Mouse (Mus musculus): ENCODE results near the gene Lrrc8c. TPM values are rescaled to one million over a fixed set of nuclear protein-coding genes. Genes with fewer than 3 reads are reported as not detected.
A peak's percentile ranks its signal among the peaks of the same experiment; 100 is the strongest.

Lrrc8c gene
- total RNA-seq, 2 experiments from 2014 or later: 33.4 to 34.7 TPM

GRCm38 (mm10) chr5:105537101-105537723, 18.0 kb downstream of the Lrrc8c start:
- DNase-seq (ENCODE audit: low spot score in 2 of 2): no peak
- intact Hi-C loops (cut with DNase I): no loop called here

GRCm38 (mm10) chr5:105541051-105541450, 21.9 kb downstream of the Lrrc8c start:
- no peak for DNase-seq (ENCODE audit: low spot score in 2 of 2)
- intact Hi-C loops (cut with DNase I): no loop called here

- DNase-seq (ENCODE audit: low spot score in 2 of 2): no peak
- intact Hi-C loops (cut with DNase I): no loop called here
Observed at GRCm38 (mm10) chr5:105545126-105545525, 25.9 kb downstream of the Lrrc8c start.

DNA sequence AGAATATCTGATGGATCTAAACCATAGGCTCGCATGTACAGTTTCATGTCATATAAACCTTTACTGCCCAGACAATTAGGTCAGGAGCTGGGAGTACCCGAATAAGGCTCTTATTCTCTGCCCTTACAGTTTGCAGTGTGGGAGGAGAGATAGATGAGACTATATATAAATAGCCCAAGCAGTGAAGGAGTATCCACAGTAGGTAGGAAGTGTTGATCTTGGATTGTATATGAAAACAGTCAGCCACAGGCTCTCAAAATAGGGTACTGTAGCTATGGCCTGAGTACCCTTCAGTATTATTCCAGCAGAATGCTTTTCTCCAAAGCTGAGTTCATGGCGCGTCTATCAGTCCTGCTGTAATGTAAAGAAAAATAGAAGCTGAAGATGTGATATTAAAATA, 27.9 kb downstream of the Lrrc8c start:
- intact Hi-C loops (cut with DNase I): no loop called here
- no peak for DNase-seq (ENCODE audit: low spot score in 2 of 2)

DNA sequence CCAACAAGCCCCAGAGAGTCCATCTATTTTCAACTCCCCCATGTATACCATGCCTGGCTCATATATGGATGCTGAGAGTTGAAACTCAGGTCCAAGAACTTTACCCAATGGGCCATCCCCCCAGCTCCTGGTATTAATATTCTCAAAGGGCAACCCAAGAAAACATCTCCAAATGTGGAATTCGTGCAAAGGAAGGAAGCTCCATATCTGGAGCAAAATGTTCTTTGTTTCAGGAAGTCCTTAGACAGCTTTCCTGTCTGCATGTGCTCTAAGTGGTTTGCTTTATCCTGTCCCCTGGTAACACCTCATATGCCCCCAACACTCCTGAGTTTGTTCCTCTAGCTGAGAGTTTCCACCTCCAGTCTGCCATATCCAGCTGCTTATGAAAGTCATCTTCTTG, 32.6 kb downstream of the Lrrc8c start:
- intact Hi-C loops (cut with DNase I): no loop called here
- no peak for DNase-seq (ENCODE audit: low spot score in 2 of 2)

GRCm38 (mm10) chr5:105556291-105556690, 37.1 kb downstream of the Lrrc8c start:
- DNase-seq (ENCODE audit: low spot score in 2 of 2): no peak
- intact Hi-C loops (cut with DNase I): no loop called here

GRCm38 (mm10) chr5:105557346-105557745, 38.2 kb downstream of the Lrrc8c start:
- intact Hi-C loops (cut with DNase I): no loop called here
- DNase-seq (ENCODE audit: low spot score in 2 of 2): no peak

DNA sequence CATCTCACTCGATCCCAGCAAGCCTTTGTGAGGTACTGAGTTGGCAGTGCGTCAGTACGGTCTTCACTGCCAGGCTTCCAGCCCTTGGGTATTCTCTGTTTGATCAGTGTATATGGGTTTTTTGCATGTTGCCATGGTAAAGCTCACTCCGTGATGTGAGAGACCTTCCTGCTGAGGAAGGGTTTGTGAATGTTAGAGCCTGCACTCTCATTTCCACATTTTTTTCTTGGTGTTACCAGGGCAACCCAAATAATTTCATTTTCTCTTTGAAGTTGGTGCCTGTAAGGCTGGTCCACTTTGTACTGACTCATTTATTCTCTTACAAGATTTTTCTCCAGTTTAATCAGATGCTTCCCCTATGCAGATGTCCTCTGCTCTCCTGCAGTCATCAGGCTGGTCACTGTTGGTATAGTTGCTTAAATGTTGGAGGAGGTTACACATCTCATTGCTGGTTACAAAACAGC, 38.6 kb downstream of the Lrrc8c start:
- peak in 1 of 2 experiments; percentile 23 for DNase-seq (ENCODE audit: low spot score in 2 of 2)

DNA sequence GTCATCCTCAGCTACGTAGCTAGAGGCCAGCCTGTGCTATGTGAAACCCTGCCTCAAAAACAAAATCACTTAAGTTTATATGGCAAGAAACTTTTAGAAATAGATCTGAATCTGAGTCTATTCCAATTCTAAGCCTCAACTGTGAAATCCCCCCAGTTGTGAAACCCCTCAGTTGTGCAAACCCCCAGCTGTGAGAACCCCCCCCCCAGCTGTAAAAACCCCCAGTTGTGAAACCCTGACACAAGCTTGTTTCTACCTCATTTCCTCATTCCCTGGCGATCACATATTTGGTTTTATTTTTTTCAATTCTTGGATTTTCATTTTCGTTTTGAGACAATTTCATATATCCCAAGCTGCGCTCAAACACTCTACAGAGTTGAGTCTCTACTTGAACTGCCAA, 39.3 kb downstream of the Lrrc8c start:
- DNase-seq (ENCODE audit: low spot score in 2 of 2): no peak
- intact Hi-C loops (cut with DNase I): no loop called here

More for the DNA sequence above, 38.6 kb downstream of the Lrrc8c start:
- intact Hi-C loops (cut with DNase I): no loop called here

- intact Hi-C loops (cut with DNase I): no loop called here
- DNase-seq (ENCODE audit: low spot score in 2 of 2): no peak
Observed at GRCm38 (mm10) chr5:105561926-105562325, 42.7 kb downstream of the Lrrc8c start.

DNA sequence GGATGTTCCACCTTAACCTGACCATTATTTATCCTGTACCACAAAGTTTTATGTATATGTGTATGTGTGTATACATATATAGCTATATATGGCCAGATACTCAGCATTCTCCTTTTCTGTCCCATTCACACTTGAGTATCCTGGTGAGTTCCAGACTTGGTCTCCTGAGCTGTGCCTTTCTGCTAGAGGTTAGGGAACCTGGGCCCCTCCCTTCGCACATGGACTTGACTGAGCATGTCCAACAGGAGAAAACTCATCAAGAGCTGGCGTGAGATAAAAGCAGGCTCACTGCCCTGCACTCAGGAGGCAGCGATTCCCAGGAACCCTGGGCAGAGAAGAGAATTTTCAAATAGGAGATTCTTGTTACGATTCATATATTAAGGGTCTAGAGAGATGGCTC, 45.6 kb downstream of the Lrrc8c start:
- DNase-seq (ENCODE audit: low spot score in 2 of 2): no peak
- intact Hi-C loops (cut with DNase I): no loop called here

DNA sequence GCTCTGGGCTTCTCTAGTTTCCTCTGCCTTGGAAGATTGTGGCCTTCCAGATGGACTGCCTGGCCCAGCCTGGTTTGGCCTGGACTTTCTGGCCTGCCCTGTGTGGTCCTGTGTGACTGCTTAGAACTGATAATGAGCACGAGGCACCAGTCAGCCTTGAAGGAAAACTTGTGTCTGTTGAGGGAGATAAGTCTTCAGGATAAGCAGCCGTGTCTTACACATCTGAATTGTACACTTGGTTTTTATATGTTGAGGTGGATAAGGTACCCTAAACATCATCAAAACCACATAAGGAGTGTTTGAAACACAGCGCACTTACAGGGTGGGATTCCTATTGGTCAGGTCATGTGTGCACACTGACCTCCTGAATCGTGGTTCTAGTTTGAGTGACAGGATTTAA, 46.6 kb downstream of the Lrrc8c start:
- DNase-seq (ENCODE audit: low spot score in 2 of 2): no peak
- intact Hi-C loops (cut with DNase I): no loop called here

DNA sequence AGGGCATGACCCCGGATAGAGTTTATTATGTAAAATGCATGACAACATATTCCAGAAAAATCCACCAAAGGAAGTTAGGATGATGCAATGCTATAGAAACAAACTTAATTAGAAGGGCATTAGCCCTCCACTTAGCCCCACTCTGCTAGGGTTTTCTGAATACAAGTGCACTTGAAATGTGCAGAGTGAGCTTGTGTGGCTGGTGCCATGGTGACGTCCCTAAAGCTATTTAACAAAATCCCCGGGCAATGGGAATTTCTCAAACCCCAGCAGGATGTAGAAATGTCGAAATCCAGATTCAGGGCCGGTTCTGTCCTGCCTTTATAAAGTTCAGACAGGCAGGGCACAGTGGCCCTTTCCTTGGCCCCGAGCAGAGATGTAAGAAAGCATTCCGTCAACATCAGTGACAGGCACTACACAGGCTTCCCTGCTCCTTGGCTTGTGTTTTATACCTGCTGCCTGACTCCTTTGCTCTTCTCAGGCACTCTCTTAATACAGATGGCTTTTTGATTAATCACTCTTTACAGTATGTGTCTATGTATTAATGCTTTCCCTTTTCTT, 47.7 kb downstream of the Lrrc8c start:
- intact Hi-C loops (cut with DNase I): no loop called here
- no peak for DNase-seq (ENCODE audit: low spot score in 2 of 2)

GRCm38 (mm10) chr5:105568043-105568747, 49.0 kb downstream of the Lrrc8c start:
- DNase-seq (ENCODE audit: low spot score in 2 of 2): no peak
- intact Hi-C loops (cut with DNase I): no loop called here

DNA sequence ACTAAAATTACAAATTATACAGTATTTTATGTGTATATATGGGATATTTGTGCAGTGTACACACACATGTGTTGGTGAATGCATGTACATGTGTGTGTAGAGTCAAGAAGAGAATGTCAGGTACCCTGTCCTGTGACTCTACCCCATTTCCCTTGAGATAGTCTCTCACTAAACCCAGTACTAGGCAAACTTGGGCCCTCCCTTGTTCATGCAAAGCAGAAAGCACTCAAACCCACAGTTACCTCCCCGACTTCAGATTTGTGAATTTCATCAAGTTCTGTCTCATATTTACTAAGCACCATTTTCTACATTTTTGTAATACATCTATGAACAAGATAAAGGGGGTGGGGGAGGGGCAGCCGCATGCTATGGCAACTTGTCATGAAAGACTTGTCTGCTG, 50.0 kb downstream of the Lrrc8c start:
- intact Hi-C loops (cut with DNase I): no loop called here
- DNase-seq (ENCODE audit: low spot score in 2 of 2): no peak

- DNase-seq (ENCODE audit: low spot score in 2 of 2): no peak
- intact Hi-C loops (cut with DNase I): no loop called here
Observed at GRCm38 (mm10) chr5:105572160-105572692, 53.0 kb downstream of the Lrrc8c start.

DNA sequence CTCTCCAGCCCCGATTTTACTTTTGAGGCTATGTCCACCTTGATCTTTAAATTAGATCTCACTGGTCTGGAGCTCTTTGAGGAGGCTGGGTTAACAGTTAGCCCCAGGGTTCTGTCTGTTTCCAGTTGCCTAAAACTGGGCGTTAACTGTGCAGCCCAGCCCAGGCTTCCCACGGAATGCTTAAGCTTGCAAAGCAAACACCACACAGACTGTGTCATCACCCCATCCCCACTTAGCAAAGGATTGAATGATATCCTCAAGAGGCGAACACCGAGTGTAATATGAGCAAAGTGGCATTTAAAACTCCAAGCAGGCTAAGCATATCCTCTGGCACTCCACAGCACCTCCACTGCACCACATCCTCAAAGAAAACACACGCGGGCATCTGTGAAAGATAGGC, 53.7 kb downstream of the Lrrc8c start:
- no peak for DNase-seq (ENCODE audit: low spot score in 2 of 2)

DNA sequence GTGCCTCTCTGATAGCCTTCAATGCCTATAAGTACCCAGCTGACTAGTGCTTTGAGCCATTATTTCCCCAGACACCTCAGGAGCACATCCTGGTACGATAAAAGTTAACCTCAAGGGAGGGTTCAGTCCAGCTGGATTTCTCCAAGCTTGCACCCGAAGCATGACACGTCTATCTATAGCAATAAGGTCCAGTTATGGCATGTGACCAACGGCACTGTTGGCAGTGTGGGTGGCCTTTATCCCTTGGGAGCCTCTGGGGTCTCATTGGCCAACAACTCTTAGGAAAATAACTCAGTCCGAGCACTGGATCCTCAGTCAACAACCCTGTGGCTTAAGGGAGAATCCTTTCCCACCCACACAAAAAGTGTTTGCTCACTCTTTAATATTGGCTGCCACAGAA, 55.6 kb downstream of the Lrrc8c start:
- intact Hi-C loops (cut with DNase I): no loop called here

More for the DNA sequence above, 53.7 kb downstream of the Lrrc8c start:
- intact Hi-C loops (cut with DNase I): no loop called here

GRCm38 (mm10) chr5:105575839-105576238, 56.7 kb downstream of the Lrrc8c start:
- DNase-seq (ENCODE audit: low spot score in 2 of 2): no peak
- intact Hi-C loops (cut with DNase I): no loop called here

More for the DNA sequence above, 55.6 kb downstream of the Lrrc8c start:
- DNase-seq (ENCODE audit: low spot score in 2 of 2): no peak

DNA sequence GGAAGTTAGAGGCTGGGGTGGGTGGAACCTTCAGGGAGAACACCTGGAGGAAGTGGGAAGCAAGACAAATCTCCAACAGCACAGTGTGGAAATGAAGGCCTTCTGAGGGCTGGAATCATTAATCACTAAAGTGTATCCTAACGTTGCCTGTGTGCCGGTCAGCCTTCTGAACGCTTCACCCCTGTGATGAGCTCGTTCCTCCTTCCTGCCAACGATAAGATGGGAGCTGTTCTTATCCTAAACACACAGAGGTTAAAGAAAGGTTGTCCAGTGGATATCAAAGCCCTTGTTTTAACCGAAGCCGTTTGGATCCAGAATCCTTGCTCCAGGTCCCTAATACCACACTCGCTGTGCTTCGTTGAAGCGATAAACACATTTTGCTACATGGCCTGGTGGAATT, 61.7 kb downstream of the Lrrc8c start:
- intact Hi-C loops (cut with DNase I): no loop called here
- DNase-seq (ENCODE audit: low spot score in 2 of 2): no peak

DNA sequence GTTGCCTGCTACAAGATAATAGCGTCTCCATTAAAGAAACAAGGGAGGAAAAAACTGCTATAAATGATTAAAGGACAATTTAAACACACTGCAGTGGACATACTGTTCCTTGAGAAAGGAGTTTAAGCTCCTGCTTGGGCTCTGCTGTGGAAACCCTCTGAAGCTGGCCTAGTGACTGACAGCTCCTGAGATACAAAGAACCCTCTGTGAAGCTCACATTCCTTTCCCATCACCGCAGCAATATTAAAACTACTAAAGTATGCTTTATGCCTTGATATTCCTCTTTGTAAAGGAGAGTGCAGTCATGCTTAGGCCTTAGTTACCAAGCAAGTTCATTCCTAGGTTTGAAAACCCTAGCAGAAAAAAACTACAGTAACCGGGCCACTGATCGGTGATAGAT, 66.7 kb downstream of the Lrrc8c start:
- intact Hi-C loops (cut with DNase I): no loop called here

More for the DNA sequence above, 66.7 kb downstream of the Lrrc8c start:
- no peak for DNase-seq (ENCODE audit: low spot score in 2 of 2)
